Mouse (Mus musculus) mouse embryonic stem cell (cell line): ENCODE data around the gene Gm42421.

Experiments used
- in situ Hi-C, 2 experiments: fragments of 300-500 bp; cut with MboI; formaldehyde crosslinking; loops; 1 replicate in 1 of 2; 3 replicates in 1 of 2; pipeline ENCODE4 v1.14.3; 2019 to 2020; ENCODE audit warnings: low sequenced_read_pairs in 2 of 2, low pct_unique_long_range_greater_than_20kb in 1 of 2, mixed read lengths in 1 of 2; ENCODE audit not compliant: unreplicated experiment in 1 of 2

The Gm42421 gene

GRCm38 (mm10) chr5:143927875-143928274 lies at the start of gene Gm42421:
Gm42421 (plus strand) TSS chr5:143928175.
- in situ Hi-C loops, result no loop called here

- in situ Hi-C loops, result no loop called here
These were observed 42.7 kb upstream of the Gm42421 start for GRCm38 (mm10) chr5:143885274-143885673.

- in situ Hi-C loops, result no loop called here
These were observed 37.2 kb upstream of the Gm42421 start for GRCm38 (mm10) chr5:143890741-143891140.

GRCm38 (mm10) chr5:143892255-143892886 lies 35.6 kb upstream of the Gm42421 start:
- in situ Hi-C loops, result no loop called here

GRCm38 (mm10) chr5:143893396-143893795 lies 34.6 kb upstream of the Gm42421 start:
- in situ Hi-C loops, result no loop called here

- in situ Hi-C loops, result no loop called here
These were observed 30.2 kb upstream of the Gm42421 start, which contains the start of gene Ankrd61 for GRCm38 (mm10) chr5:143897635-143898330. Ankrd61 (minus strand) TSS chr5:143897685.

- in situ Hi-C loops, result no loop called here
These were observed 25.9 kb upstream of the Gm42421 start for GRCm38 (mm10) chr5:143902111-143902510.

GRCm38 (mm10) chr5:143903813-143904212 lies 24.2 kb upstream of the Gm42421 start:
- in situ Hi-C loops, result no loop called here

GRCm38 (mm10) chr5:143906429-143906828 lies 21.5 kb upstream of the Gm42421 start:
- in situ Hi-C loops, result no loop called here

GRCm38 (mm10) chr5:143908926-143909325 lies 19.0 kb upstream of the Gm42421 start:
- in situ Hi-C loops, result no loop called here

- in situ Hi-C loops, result no loop called here
These were observed 18.3 kb upstream of the Gm42421 start, which contains the start of the genes Aimp2 and Pms2 for GRCm38 (mm10) chr5:143909417-143910400. Aimp2 (minus strand) TSS chr5:143909847. Pms2 (plus strand) TSS chr5:143909964.

GRCm38 (mm10) chr5:143916221-143916620 lies 11.8 kb upstream of the Gm42421 start:
- in situ Hi-C loops, result no loop called here

- in situ Hi-C loops, result no loop called here
These were observed 10.6 kb upstream of the Gm42421 start for GRCm38 (mm10) chr5:143917418-143917817.

- in situ Hi-C loops, result no loop called here
These were observed 9.9 kb upstream of the Gm42421 start for GRCm38 (mm10) chr5:143918120-143918519.

GRCm38 (mm10) chr5:143924781-143925452 lies 3.1 kb upstream of the Gm42421 start:
- in situ Hi-C loops, result no loop called here

GRCm38 (mm10) chr5:143929291-143929690 lies 1.3 kb downstream of the Gm42421 start:
- in situ Hi-C loops, result no loop called here

- in situ Hi-C loops, result no loop called here
These were observed 2.7 kb downstream of the Gm42421 start for GRCm38 (mm10) chr5:143930656-143931055.

GRCm38 (mm10) chr5:143931863-143932580 lies 4.0 kb downstream of the Gm42421 start:
- in situ Hi-C loops, result no loop called here
